Mouse (Mus musculus): ENCODE measurements at regions not wholly inside any gene's neighbourhood (a gene's known extent, or its start where the extent isn't known, plus 50 kb on each side); places are given as distances from the start of the nearest gene placed in this dataset.
A peak's percentile ranks its signal among the peaks of the same experiment; 100 is the strongest.

DNA sequence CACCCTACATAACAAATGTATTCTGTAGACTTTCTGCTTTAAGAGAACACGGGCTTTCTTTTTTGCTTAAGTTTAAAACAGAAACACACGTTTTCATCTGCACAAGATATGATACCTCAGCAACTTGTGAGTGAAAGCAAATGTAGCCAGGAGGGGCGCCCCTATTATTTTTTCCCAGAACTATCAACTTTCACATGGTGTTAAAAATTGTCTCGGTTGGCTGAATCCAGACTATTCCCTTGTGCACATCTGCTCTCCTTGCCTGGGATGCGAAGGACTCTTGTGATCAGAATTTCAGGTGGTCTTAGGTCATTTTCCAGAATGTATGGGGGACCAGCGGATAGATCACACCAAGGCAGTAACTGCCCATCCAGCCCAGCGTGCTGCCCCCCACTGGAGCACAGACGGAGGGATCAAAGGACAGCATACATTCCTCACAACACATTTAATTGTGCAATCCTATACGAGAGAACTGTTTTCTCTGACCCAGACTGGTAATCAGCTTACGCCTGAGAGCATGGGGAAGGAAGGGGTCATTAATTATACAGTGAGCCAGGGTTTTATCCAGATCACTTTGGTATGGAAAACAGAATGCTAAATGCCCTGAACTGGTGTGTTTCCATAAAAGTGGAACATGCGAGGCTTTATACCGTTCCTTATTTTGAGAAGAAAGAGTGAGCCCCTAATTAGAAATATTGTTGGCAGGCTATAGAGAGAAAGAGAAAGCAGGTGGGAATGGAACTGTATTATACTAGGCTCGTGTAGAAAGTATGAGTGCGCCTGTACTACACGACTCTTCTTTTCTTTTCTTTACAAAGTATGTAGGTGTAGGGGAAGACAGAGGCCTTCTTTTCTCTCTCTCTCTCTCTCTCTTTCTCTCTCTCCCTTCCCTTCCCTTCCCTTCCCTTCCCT, 413.5 kb upstream of the Nr5a2 start:
- 0 out of 2 replicates have a peak, but pooled peaks have one; percentile 18 for ATAC-seq (ENCODE audit: insufficient number of reproducible peaks, insufficient read depth, low FRiP score, low TSS enrichment)

DNA sequence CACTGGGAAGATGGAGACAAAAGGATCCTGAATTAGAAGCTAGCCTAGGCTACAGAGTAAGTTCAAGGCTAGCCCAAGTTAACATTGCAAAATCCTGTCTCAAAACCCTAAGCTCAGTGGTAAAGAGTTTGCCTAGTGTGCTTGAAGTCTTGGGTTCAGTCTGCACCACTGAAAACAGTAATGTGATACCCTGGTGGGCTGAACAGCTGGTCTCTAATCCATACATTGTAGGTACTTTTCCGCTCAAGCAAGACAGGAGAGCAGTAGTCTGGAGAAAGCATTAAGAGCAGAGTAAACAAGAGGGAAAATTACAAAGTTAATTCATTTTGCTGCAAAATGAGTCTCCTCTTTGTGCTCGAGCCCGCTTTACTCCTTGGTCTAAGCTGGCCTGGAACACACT, 412.0 kb upstream of the Nr5a2 start:
- Histone ChIP-seq H3K4me1 (peaks cover 11% of the 10 kb centered on the region), H3K36me3 (no peaks in the 10 kb centered on the region), H3K27me3 (no peaks in the 10 kb centered on the region), H3K9ac (no peak overlapping the region), H3K27ac (peak overlapping the region; percentile 37; the same call in 1 of the 2 replicates), H3K4me2 (replicated peaks) (no peak overlapping the region), H3K4me3 (no peak overlapping the region), H3K9me3 (no peaks in the 10 kb centered on the region)
- WGBS = 65% methylated on average over 3 of the region's 3 CpGs
- no peak for ATAC-seq (ENCODE audit: insufficient number of reproducible peaks, insufficient read depth, low FRiP score, low TSS enrichment)

More for the DNA sequence above, 413.5 kb upstream of the Nr5a2 start:
- no peak overlapping the region for H3K4me3 ChIP-seq
- no peak overlapping the region for H3K4me2 ChIP-seq (replicated peaks)
- no peak overlapping the region for H3K9ac ChIP-seq
- peaks cover 11% of the 10 kb centered on the region for H3K4me1 ChIP-seq
- no peaks in the 10 kb centered on the region for H3K36me3 ChIP-seq
- H3K9me3 ChIP-seq = no peaks in the 10 kb centered on the region
- no peaks in the 10 kb centered on the region for H3K27me3 ChIP-seq
- H3K27ac ChIP-seq = no peak overlapping the region
- WGBS = 31% methylated on average over 15 of the region's 15 CpGs

- H3K27ac ChIP-seq = no peak overlapping the region
- no peaks in the 10 kb centered on the region for H3K36me3 ChIP-seq
- no peaks in the 10 kb centered on the region for H3K27me3 ChIP-seq
- no peaks in the 10 kb centered on the region for H3K4me1 ChIP-seq
- no peak overlapping the region for H3K9ac ChIP-seq
- no peak overlapping the region for H3K4me3 ChIP-seq
- ATAC-seq (ENCODE audit: insufficient number of reproducible peaks, insufficient read depth, low FRiP score, low TSS enrichment) = no peak
- no peak overlapping the region for H3K4me2 ChIP-seq (replicated peaks)
- no peaks in the 10 kb centered on the region for H3K9me3 ChIP-seq
These were observed 404.1 kb upstream of the Nr5a2 start for GRCm38 (mm10) chr1:137364396-137364795.

- H3K36me3 ChIP-seq = no peaks in the 10 kb centered on the region
- no peak overlapping the region for H3K4me3 ChIP-seq
- ATAC-seq (ENCODE audit: insufficient number of reproducible peaks, insufficient read depth, low FRiP score, low TSS enrichment) = no peak
- no peak overlapping the region for H3K27ac ChIP-seq
- H3K27me3 ChIP-seq = no peaks in the 10 kb centered on the region
- 95% methylated on average over 2 of the region's 2 CpGs for WGBS
- no peaks in the 10 kb centered on the region for H3K9me3 ChIP-seq
- H3K9ac ChIP-seq = no peak overlapping the region
- H3K4me2 ChIP-seq (replicated peaks) = no peak overlapping the region
- H3K4me1 ChIP-seq = no peaks in the 10 kb centered on the region
These were observed 403.7 kb upstream of the Nr5a2 start for GRCm38 (mm10) chr1:137363969-137364368.

DNA sequence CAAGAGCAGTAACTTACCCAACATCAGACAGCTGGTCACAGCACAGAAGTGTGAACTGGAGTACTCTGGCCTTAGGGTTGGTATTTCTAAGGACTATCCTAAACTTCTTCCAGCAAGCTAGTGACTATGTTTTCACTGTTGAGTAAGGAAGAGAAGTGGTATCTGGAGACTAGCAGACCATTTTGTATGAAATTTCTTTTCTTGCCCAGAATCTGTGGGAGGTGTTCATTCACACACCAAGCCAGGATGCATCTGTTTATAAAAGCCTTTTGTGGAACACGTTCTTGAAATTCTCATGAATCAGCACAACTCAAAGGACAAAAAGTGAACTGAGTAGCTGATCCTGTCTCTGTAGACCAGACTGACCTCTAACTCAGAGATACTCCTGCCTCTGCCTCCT, 403.3 kb upstream of the Nr5a2 start:
- H3K4me2 ChIP-seq (replicated peaks) = no peak overlapping the region
- H3K27ac ChIP-seq = no peak overlapping the region
- H3K27me3 ChIP-seq = no peaks in the 10 kb centered on the region
- WGBS = 69% methylated on average over 1 of the region's 1 CpGs
- H3K4me3 ChIP-seq = no peak overlapping the region
- H3K9ac ChIP-seq = no peak overlapping the region
- no peaks in the 10 kb centered on the region for H3K9me3 ChIP-seq
- no peaks in the 10 kb centered on the region for H3K4me1 ChIP-seq
- H3K36me3 ChIP-seq = no peaks in the 10 kb centered on the region
- ATAC-seq (ENCODE audit: insufficient number of reproducible peaks, insufficient read depth, low FRiP score, low TSS enrichment) = no peak

DNA sequence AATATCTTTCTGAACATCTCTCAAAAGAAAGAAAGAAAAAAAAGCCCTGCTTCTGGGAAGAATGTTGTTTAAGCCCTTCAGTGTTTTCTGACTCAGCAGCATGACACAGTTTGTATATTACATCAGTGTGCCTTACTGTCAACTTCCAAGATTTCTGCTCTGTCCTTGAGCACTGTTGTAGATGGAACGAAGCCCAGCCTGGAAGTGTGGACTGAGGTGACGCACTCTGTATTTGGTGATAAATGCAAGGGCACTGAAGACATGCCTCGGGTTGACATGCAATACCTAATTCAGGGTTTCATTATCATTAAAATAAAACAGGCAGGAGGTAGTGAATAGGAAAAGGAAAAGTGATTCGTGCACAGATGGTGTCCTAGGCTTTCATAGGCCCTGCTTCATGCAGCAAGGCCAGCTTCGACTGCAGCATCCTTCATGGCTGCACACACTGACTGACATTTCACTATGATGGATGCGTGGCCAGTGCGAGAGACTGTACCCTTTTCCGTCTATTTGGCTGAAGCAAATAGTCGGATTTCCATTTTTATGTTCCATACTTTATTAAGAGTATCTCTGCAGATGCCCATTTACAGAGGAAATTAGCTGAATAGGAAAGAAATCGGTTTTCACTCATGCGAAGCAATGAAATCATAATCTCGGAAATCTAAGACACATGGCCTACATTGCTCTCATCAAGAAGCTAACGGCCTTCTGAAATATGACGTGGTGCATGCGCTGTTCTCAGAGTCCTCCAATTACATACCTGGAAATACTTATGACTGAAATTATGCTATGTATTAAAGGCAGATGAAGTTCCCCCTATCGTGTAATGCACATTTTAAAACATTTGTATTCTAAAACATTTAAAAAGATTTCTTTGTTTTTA, 400.7 kb upstream of the Nr5a2 start:
- Histone ChIP-seq H3K4me1 (no peaks in the 10 kb centered on the region), H3K9ac (no peak overlapping the region), H3K27me3 (no peaks in the 10 kb centered on the region), H3K9me3 (no peaks in the 10 kb centered on the region), H3K36me3 (no peaks in the 10 kb centered on the region), H3K27ac (no peak overlapping the region), H3K4me3 (no peak overlapping the region), H3K4me2 (replicated peaks) (no peak overlapping the region)
- ATAC-seq (ENCODE audit: insufficient number of reproducible peaks, insufficient read depth, low FRiP score, low TSS enrichment) = no peak
- WGBS = 55% methylated on average over 16 of the region's 16 CpGs

- no peak for ATAC-seq (ENCODE audit: insufficient number of reproducible peaks, insufficient read depth, low FRiP score, low TSS enrichment)
- no peak overlapping the region for H3K4me3 ChIP-seq
These were observed 395.8 kb upstream of the Nr5a2 start for GRCm38 (mm10) chr1:137355941-137356512.

DNA sequence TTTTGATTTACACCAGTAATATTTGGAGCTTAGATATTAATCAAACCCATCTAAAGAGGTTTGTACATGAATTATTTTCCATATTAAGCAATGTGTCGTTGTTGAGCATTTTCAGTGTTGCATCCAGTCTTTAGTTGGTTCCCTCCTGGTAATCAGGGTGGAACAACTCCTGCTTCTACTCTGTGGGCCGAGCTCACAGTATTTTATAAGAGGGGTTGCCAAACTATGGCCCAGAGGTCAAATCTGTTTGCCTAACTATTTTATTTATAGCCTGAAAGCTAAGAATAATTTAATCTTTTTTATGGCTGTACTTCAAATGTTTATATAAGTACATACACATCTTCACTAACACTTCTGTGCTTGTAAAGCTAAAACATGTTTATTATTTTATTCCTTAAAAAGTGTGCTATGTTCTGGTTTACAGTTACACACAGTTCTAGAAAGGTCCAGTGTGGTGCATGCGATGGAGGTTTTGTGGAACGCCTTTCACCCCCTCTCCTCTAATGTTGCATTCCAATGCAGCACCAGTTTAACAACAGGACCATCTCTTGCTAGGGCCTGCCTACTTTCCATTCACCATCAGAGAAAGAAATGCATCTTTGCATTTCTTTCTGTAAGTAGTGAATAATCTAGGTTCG, 392.3 kb upstream of the Nr5a2 start:
- no peaks in the 10 kb centered on the region for H3K9me3 ChIP-seq
- no peaks in the 10 kb centered on the region for H3K4me1 ChIP-seq
- H3K36me3 ChIP-seq = no peaks in the 10 kb centered on the region
- no peak overlapping the region for H3K27ac ChIP-seq
- no peak overlapping the region for H3K4me3 ChIP-seq
- no peak overlapping the region for H3K9ac ChIP-seq
- ATAC-seq (ENCODE audit: insufficient number of reproducible peaks, insufficient read depth, low FRiP score, low TSS enrichment) = no peak
- H3K4me2 ChIP-seq (replicated peaks) = no peak overlapping the region
- 87% methylated on average over 5 of the region's 5 CpGs for WGBS
- H3K27me3 ChIP-seq = no peaks in the 10 kb centered on the region

More at GRCm38 (mm10) chr1:137355941-137356512, 395.8 kb upstream of the Nr5a2 start:
- no peaks in the 10 kb centered on the region for H3K27me3 ChIP-seq
- no peak overlapping the region for H3K9ac ChIP-seq
- no peaks in the 10 kb centered on the region for H3K36me3 ChIP-seq
- H3K9me3 ChIP-seq = no peaks in the 10 kb centered on the region
- 69% methylated on average over 4 of the region's 4 CpGs for WGBS
- no peaks in the 10 kb centered on the region for H3K4me1 ChIP-seq
- H3K4me2 ChIP-seq (replicated peaks) = no peak overlapping the region
- H3K27ac ChIP-seq = no peak overlapping the region

DNA sequence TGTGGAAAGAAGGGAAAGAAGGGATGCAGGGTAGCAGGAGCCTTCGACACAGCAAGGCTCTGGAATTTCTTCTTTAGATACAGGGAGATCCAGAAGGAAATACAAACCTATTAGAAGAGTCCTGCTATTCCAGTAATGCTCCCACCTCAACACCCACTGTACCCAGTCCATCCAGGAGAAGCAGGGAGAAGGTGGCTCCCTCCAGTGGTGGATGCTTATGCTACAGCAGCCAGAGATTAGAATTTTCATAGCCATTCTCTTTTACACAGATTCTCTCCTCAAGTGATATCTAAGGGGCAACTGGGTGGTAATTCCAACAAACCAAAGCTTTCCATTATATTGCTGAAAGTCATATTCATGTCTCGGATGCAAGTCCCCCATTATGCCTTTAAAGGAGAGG, 373.9 kb upstream of the Nr5a2 start:
- no peaks in the 10 kb centered on the region for H3K27me3 ChIP-seq
- H3K27ac ChIP-seq = no peak overlapping the region
- no peak overlapping the region for H3K4me3 ChIP-seq
- H3K36me3 ChIP-seq = no peaks in the 10 kb centered on the region
- no peak overlapping the region for H3K9ac ChIP-seq
- H3K9me3 ChIP-seq = no peaks in the 10 kb centered on the region
- no peak overlapping the region for H3K4me2 ChIP-seq (replicated peaks)
- no peak for ATAC-seq (ENCODE audit: insufficient number of reproducible peaks, insufficient read depth, low FRiP score, low TSS enrichment)
- 93% methylated on average over 2 of the region's 2 CpGs for WGBS
- H3K4me1 ChIP-seq = no peaks in the 10 kb centered on the region

DNA sequence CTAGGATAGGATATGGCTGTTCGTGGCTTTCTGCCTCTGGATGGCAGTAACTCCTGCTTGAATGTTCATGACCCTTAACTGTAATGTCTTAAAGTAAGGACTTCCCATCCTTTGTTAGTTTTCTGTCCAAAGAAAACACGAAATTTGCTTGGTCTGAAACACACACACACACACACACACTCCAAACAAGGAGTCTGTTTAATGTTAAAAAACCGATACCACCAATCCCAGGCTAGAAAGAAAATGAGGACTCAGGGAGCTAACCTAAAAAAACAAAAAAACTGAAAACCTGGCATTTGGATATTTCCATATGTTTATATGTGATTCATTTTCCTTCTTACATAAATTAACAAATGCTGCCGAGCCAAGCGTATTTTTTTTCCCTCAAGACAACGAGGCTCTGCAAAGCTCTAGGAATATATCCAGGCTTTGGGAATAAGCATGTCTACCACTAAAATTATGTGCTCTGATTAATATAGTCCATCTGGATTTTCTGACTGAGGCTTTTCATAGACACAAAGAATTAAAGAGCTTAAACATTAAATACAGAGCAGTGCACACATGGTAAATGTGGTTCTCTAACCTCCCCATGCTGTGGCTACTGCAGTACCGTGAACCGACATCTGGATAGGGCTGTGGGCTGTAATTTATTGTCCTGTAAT, 372.0 kb upstream of the Nr5a2 start:
- H3K9me3 ChIP-seq = no peaks in the 10 kb centered on the region
- no peak overlapping the region for H3K9ac ChIP-seq
- no peaks in the 10 kb centered on the region for H3K27me3 ChIP-seq
- peak overlapping the region; percentile 82 for H3K27ac ChIP-seq
- H3K36me3 ChIP-seq = no peaks in the 10 kb centered on the region
- WGBS = 40% methylated on average over 8 of the region's 8 CpGs
- no peaks in the 10 kb centered on the region for H3K4me1 ChIP-seq
- H3K4me2 ChIP-seq (replicated peaks) = no peak overlapping the region
- peak; percentile 64; the same call in 1 of the 2 replicates for ATAC-seq (ENCODE audit: insufficient number of reproducible peaks, insufficient read depth, low FRiP score, low TSS enrichment)
- no peak overlapping the region for H3K4me3 ChIP-seq

DNA sequence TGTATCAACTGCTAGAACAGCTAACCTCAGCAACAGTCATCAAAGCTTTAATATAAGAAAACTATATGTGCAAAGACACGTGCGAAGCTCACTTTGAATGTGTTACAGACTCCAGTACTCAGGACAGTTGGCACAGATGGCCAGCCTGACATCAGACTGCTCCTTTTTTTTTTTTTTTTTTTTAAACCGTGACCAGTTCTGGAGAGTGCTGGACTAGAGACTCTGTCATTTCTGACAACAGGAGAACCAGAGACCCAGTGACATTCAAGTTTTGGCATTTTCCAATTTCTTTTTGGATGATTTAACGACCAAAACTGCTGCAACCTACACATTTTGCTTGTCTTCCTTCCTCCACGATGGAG, 371.5 kb upstream of the Nr5a2 start:
- Histone ChIP-seq H3K4me3 (no peak overlapping the region), H3K27me3 (no peaks in the 10 kb centered on the region), H3K4me2 (replicated peaks) (no peak overlapping the region), H3K4me1 (no peaks in the 10 kb centered on the region), H3K9me3 (no peaks in the 10 kb centered on the region), H3K36me3 (no peaks in the 10 kb centered on the region), H3K27ac (peak overlapping the region; percentile 6; the same call in 1 of the 2 replicates), H3K9ac (no peak overlapping the region)
- no peak for ATAC-seq (ENCODE audit: insufficient number of reproducible peaks, insufficient read depth, low FRiP score, low TSS enrichment)
- 58% methylated on average over 5 of the region's 5 CpGs for whole genome bisulfite sequencing
